Mouse (Mus musculus): ENCODE data around the gene Gm15262.
"Not testable (repeated sequence)": the region's sequence is repeated elsewhere in the genome, so short reads cannot be mapped to it uniquely, and the experiment has no call there.

Gene Gm15262

DNA sequence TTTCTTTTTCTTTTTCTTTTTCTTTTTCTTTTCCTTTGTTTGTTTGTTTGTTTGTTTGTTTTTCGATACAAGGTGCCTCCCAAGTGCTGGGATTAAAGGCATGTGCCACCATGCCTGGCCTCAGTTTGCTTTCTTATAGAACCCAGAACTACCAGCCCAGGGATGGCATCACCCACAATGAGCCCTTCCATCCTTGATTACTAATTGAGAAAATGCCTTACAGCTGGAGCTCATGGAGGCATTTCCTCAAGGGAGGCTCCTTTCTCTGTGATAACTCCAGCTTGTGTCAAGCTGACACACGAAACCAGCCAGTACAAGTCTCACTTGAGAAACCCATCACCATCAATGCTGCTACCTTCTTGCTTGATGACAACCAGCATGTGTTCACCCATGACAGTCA, at the start of gene Gm15262:
Gene Gm15262 (plus strand): TSS at position 301 of the 400 bp plus-strand sequence.
- not testable (repeated sequence) for DNase-seq (ENCODE audit: low spot score in 2 of 2)

DNA sequence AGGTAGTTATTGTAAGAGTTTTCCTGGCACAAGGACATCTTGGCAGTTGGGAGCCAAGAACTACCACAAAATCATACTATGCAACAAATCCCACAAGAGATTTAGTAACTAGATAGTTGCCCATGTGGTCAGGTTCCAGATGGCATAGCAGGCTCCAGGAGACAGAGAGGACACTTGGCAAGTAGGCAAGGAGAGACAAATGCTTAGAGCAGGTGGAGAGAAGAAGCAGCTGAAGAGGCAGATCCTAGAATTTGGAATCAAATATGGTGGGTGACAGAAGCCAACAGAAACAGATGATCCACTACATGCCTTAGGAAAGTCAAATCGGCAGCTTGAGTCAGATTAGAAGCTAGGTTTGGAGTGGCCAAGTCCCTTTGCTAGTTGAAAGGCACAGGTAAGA, 20.9 kb downstream of the Gm15262 start:
- no peak for DNase-seq (ENCODE audit: low spot score in 2 of 2)

GRCm38 (mm10) chrX:161316443-161316842, 29.2 kb downstream of the Gm15262 start:
- no peak for DNase-seq (ENCODE audit: low spot score in 2 of 2)

- DNase-seq (ENCODE audit: low spot score in 2 of 2), result peak in 1 of 2 experiments; percentile 7
Observed at GRCm38 (mm10) chrX:161370927-161371326, 83.7 kb downstream of the Gm15262 start.

DNA sequence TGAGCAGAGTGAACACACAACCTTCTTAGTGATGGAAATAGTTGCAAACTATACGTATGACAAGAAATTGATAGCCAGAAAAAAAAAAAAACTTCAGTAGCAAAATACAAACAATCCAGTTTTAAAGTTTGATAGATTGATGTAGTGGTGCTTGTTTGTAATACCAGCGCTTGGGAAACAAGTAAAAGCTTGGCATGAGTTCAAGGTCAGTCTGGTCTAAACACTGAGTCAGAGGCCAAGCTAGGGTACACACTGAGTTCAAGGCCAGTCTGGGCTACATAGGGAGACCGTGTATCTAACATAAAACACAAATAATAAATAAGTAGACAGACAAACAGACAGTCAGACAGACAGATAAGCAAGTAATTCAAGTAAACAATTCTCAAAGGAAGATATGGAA, 84.2 kb downstream of the Gm15262 start:
- no peak for DNase-seq (ENCODE audit: low spot score in 2 of 2)

DNA sequence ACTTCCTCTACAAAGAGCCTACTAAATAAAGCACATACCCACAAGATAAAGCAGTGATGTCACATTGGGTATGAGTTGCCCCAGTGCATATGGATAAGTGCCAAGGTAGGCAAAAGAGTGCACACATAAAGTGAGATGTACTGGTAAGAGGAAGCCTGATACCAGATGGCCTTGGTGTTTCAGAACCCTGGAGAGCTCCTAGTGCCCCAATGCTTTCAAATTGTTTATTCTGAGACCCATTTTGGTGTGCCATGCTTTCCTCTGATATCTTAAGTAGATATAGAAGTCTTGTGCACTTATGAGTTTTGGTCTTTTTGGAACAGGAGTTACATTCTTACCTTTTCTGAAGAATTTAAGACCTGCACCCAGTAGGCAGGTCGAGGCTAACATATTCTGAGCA, 88.3 kb downstream of the Gm15262 start:
- no peak for DNase-seq (ENCODE audit: low spot score in 2 of 2)

DNA sequence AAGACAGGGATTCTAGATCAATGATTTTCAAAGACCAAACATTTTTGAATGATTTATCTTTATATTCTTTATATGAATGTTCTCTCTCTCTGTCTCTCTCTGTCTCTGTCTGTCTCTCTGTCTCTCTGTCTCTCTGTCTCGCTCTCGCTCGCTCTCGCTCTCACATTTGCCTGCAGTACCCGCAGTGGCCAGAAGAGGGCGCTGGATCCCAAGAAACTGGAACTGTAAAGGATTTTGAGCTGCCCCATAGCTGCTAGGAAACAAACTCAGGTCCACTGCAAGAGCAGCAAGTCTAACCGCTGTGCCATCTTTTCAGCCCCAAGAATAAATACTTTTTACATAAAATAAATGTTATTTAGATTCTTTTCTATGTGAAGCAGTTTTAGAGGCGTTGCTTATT, 98.5 kb downstream of the Gm15262 start:
- DNase-seq (ENCODE audit: low spot score in 2 of 2), result peak in 1 of 2 experiments; percentile 63

GRCm38 (mm10) chrX:161387942-161388341, 100.7 kb downstream of the Gm15262 start:
- DNase-seq (ENCODE audit: low spot score in 2 of 2), result no peak

DNA sequence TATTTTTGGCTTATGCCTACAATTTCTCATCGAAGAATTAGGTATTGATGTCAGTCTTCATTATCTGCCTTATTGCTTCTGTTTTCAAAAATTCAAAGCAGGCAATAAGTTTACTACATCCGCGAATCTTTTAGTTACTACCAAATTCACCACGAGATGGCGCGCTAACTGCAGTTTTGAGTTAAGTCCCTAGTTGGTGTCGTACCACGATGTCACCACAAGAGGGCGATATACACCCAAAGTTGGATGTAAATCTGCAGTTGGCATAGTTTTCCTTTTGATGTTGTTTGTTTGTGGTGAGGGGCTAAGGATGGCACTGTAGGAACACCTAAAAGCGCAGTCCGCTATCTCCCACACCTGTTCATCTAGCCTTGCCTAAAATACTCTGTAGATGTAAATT, 111.9 kb downstream of the Gm15262 start:
- peak; percentile 69 to 81 for DNase-seq (ENCODE audit: low spot score in 2 of 2)

- no peak for DNase-seq (ENCODE audit: low spot score in 2 of 2)
Observed at GRCm38 (mm10) chrX:161411151-161411550, 123.9 kb downstream of the Gm15262 start.

Measured in cerebellum, postnatal 4 days (tissue).